Mouse (Mus musculus) spleen, postnatal 10 days (tissue): ENCODE data around the gene Rpl36al.

Source experiments
- DNase-seq, 2 experiments: peaks; one replicate each; pipeline ENCODE4 v3.0.0; 2021 to 2022; ENCODE audit warnings: low spot score in 2 of 2

Gene Rpl36al

DNA sequence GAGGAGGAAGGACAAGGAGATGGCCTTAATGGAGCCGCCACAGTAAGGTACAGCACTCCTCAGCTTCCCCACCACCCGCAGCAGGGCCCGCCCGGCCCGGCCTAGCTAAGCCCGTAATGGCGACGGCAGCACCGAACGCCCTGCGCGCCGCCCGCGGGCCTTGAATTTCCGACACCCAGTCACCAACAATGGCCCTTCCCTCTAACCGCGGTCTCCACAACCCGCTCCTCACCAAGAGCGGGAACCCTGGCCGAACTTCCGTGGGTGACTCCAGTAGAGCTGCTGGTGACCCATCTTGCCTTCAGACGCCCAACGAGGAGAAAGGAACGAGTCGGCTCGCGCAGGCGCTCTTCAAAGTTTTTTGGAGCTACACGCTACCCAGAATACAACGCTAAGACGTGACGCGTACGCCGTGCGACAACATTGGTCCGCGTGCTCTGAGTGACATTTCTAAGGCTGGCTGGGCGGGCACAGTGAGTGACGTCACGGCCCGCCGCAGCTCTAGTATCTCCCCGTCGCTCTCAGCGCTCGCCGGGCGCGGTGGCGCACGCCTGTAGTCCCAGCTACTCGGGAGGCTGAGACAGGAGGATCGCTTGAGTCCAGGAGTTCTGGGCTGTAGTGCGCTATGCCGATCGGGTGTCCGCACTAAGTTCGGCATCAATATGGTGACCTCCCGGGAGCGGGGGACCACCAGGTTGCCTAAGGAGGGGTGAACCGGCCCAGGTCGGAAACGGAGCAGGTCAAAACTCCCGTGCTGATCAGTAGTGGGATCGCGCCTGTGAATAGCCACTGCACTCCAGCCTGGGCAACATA is 24.9 kb downstream of the Rpl36al start, which contains the start of gene Rps29:
Rps29 (minus strand) TSS at position 422 of the 813 bp plus-strand sequence.
- peak; percentile 95 to 97 for DNase-seq

DNA sequence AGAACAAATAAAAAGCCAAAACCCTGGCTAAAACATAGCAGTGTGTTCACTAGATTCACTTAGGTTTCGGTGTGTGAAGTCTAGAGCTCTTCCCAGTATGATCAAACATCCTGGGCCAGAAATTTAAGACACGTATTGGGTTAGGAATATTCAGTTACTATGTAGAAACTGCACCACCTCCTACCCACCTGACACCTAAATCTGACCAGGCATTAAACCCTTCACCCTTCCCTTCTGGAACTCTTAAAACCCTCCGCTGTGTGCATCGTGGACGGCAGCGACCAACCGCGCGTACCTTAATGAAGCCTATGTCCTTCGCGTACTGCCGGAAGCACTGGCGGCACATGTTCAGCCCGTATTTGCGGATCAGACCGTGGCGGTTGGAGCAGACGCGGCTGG is 25.5 kb downstream of the Rpl36al start:
- no peak for DNase-seq

DNA sequence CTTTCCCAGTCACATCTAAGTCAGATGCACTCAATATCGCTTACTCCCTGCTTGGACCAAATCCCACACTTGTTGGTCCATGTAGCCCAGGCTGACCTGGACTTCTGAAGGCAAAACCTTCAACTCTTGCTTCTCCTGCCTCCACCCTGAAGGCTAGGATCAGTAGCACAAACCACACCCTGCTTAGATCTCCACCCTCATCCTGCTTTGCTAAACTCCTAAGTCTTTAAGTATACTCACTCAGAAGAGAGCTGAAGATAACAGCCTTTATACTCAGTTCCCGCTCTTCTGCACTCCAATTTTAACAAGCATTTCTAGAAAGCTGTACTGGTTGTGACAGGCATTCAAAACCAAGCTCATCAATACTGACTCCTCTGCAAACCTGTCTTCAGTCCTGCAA is 26.8 kb downstream of the Rpl36al start:
- DNase-seq, result no peak

DNA sequence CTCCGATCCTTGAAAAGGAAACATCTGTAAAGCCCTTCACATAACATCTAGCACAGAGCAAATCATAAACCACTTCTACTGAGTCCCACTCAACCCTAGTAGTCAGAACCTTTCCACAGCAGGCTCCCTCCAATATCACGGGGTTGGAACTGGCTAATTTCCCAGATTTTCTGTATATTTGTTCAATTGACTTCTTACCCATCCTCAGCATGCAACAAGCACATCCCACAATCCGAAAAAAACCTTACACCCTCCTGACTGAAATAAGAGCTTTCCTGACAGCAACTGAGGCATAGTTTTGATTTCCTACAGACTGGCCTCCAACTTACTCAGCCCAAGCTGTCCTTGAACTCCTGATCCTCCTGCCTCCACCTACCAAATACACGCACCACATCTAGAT is 27.4 kb downstream of the Rpl36al start:
- DNase-seq, result no peak

DNA sequence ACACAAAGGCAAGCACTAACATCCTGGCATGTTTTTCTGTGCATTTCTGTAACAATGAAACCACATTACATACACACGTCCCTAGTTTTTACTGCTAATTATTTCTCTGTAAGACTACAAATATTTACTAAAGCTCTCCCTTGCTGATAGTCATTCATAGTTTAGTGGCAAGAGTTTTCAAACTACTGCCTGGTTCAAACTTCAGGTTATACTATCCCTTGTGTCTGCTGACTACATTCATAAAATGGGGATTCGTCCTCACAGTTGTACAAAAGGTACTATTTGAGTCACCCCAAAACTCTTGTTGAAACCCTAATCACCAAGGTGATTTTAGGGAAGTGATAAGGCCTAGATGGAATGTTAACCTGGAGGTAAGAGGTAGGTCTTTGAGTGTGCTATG is 28.0 kb downstream of the Rpl36al start:
- no peak for DNase-seq

DNA sequence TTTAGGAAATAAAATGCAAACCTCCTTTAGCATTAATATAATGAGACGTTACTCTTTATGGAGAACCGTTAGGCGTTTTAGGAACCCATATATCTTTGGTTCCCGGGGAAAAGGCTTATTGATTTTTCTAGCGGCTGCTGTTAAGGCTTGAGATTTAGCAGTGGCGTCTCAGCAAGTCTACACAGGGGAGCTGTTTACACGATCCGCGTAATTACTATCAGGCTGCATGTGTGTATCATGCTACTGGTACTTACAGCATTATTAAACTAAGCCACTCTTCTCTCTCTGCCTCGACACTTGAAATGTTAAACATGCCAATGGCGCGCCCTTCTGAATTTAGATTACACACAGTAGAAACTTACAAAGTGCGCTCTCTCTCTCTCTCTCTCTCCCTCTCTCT is 33.8 kb downstream of the Rpl36al start:
- DNase-seq, result no peak

DNA sequence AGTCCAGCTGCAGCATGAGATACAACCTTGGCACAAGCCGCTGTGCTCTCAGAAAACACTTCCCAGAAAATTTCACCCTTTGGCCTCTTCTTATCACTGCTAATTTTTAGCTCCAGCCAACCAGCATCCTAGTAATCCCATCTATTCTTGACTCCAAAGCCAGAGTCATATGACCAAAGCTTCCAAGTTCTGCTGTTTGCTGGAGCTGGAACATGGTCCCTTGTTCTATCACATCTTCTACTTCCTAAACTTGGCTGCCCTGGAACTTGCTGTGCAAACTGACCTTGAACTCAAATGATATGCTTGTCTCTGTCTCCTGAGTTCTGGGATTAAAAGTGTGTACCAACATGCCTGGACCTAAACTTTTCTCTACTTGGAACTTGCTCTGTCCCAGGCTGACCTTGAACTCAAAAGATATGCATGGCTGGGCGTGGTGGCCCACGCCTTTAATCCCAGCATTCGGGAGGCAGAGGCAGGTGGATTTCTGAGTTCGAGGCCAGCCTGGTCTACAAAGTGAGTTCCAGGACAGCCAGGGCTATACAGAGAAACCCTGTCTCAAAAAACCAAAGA is 36.6 kb downstream of the Rpl36al start:
- no peak for DNase-seq

DNA sequence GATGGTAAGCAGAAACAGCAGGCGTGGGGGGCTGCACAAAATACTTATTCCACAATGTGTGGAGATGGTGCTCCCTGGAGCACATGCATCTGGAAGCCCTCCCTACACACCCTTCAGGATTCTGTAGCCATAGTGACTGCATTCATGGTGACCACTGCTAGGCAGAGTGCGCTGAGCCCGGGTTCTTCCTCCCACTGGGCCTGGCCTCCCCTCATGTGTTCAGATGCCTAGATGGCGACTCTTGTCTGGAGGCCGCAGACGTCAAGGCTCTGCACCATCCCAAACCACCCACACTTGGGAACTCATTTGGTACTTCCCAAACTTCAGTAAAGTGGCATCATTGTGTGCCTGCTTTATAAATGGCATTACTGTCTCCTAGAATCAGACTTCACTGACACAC is 40.4 kb downstream of the Rpl36al start:
- no peak for DNase-seq

DNA sequence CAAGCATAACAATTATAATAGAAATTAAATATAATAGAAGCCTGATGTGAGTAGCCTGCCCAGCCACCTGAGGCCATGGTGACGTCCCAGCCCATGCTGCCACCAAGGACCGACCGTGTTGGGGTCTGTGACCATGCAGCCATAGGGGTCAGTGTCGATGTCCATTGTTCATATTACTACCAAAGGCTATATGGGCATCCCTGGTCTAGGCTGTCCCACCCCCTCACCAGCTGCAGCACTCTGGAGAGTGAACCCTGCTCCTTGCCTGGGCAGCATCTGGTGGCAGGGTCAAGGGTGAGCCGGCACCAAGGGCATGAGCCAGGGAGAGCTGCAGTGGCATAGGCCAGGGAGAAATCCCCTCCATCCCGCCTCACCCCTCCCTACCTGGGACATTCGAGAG is 44.0 kb downstream of the Rpl36al start:
- no peak for DNase-seq

DNA sequence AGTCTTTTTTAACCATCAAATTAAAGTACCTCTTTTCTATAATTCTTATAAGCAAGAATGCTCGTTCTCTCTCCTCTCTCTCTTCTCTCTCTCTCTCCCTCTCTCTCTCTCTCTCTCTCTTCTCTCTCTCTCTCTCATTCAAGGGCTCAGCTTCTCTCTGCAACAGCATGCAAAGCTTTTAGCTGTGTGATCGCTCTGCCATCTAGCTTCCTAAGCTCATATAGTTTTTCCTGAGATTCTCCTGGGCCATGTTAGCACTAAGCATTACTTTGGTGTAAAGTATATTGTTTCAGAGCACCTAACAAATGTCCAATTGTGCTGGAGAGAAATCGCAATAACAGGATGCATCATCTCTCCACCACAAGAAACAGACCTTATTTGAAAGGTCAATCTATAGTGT is 44.7 kb downstream of the Rpl36al start:
- no peak for DNase-seq
